Mouse (Mus musculus): ENCODE measurements around the gene Gm3138. TPM values are rescaled to one million over a fixed set of nuclear protein-coding genes. Genes with fewer than 3 reads are reported as not detected.
"Not testable (repeated sequence)": the region's sequence is repeated elsewhere in the genome, so short reads cannot be mapped to it uniquely, and the experiment has no call there.

Gene Gm3138
- polyA plus RNA-seq (2011; ENCODE audit: insufficient read depth, insufficient read length, low replicate concordance, missing spikeins), result not detected in 2 replicates

GRCm38 (mm10) chr14:4249331-4249730 is at the start of gene Gm3138:
Gene Gm3138, plus strand, starts transcription at chr14:4249631.
- no CpG with 5 or more reads among the region's 2 CpGs for WGBS
- H3K4me1 ChIP-seq (ENCODE audit: control insufficient read depth, insufficient read depth, low read length); H3K27ac ChIP-seq (ENCODE audit: control insufficient read depth, insufficient read depth, low read depth, low read length, poor library complexity); H3K4me3 ChIP-seq (replicated peaks; ENCODE audit: control insufficient read depth, low read depth, low read length): not testable (repeated sequence)

DNA sequence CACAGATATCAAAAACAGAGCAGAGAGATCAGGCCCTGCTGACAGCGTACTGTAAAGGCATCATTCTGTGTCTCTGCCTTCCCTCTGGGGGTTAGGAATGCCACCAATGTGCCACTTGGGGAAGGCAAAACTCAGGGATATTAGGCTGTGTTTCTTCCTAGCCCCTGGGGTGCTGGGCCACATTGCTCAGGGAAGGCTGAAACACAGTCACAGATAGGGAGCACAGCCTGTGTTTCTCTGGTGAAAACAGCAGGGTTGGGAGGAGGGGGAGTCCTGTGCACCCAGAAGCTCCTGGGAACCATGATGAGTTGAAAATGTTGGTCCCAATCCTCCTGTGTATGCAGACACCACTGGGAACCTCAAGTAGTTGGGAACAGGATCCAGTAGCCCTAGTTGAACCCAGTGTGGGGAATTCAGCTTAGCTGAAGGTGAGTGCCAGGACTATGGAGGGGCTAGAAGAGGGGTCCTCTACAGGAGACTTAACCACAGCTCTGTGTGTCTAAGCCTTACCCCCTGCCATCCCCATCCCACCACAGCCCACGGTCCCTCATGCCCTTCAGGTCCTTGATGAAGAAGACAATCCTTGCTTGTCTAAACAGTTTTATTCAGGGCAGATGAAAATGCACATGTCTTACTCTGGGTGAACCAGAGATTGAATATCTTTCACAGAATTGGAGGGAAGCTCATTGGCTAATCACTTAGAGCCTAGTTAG is 20.0 kb downstream of the Gm3138 start:
- H3K4me1 ChIP-seq (ENCODE audit: control insufficient read depth, insufficient read depth, low read length); H3K27ac ChIP-seq (ENCODE audit: control insufficient read depth, insufficient read depth, low read depth, low read length, poor library complexity); H3K4me3 ChIP-seq (replicated peaks; ENCODE audit: control insufficient read depth, low read depth, low read length): not testable (repeated sequence)
- 74% methylated on average over 2 of the region's 2 CpGs for WGBS

- not testable (repeated sequence) for H3K4me1 ChIP-seq (ENCODE audit: control insufficient read depth, insufficient read depth, low read length); H3K27ac ChIP-seq (ENCODE audit: control insufficient read depth, insufficient read depth, low read depth, low read length, poor library complexity); H3K4me3 ChIP-seq (replicated peaks; ENCODE audit: control insufficient read depth, low read depth, low read length)
- WGBS, result 75% methylated on average over 3 of the region's 3 CpGs
Measured at GRCm38 (mm10) chr14:4279828-4280227, 30.4 kb downstream of the Gm3138 start.

Other genes with a start within 250 kb of the Gm3138 start
- gene Gm5796, start 225.7 kb upstream of the Gm3138 start, polyA plus RNA-seq (2011; ENCODE audit: insufficient read depth, insufficient read length, low replicate concordance, missing spikeins), result not detected in 2 replicates
- gene Gm3115, start 165.5 kb upstream of the Gm3138 start, polyA plus RNA-seq (2011; ENCODE audit: insufficient read depth, insufficient read length, low replicate concordance, missing spikeins), result not detected in 2 replicates
- gene Gm8108, start 139.1 kb upstream of the Gm3138 start, polyA plus RNA-seq (2011; ENCODE audit: insufficient read depth, insufficient read length, low replicate concordance, missing spikeins), result not detected in 2 replicates
- gene Gm3127, start 84.6 kb upstream of the Gm3138 start, polyA plus RNA-seq (2011; ENCODE audit: insufficient read depth, insufficient read length, low replicate concordance, missing spikeins), result not detected in 2 replicates
- gene Gm2974, start 67.1 kb upstream of the Gm3138 start, polyA plus RNA-seq (2011; ENCODE audit: insufficient read depth, insufficient read length, low replicate concordance, missing spikeins), result not detected in 2 replicates
- not detected in 2 replicates for gene Gm3149, start 67.7 kb downstream of the Gm3138 start, polyA plus RNA-seq (2011; ENCODE audit: insufficient read depth, insufficient read length, low replicate concordance, missing spikeins)
- gene 2610042L04Rik, start 85.1 kb downstream of the Gm3138 start, polyA plus RNA-seq (2011; ENCODE audit: insufficient read depth, insufficient read length, low replicate concordance, missing spikeins), result not detected in 2 replicates
- gene Gm3159, start 147.9 kb downstream of the Gm3138 start, polyA plus RNA-seq (2011; ENCODE audit: insufficient read depth, insufficient read length, low replicate concordance, missing spikeins), result not detected in 2 replicates
- gene Gm3164, start 165.8 kb downstream of the Gm3138 start, polyA plus RNA-seq (2011; ENCODE audit: insufficient read depth, insufficient read length, low replicate concordance, missing spikeins), result not detected in 2 replicates
- not detected in 2 replicates for gene Gm3173, start 181.4 kb downstream of the Gm3138 start, polyA plus RNA-seq (2011; ENCODE audit: insufficient read depth, insufficient read length, low replicate concordance, missing spikeins)
- not detected in 2 replicates for gene Gm3182, start 232.1 kb downstream of the Gm3138 start, polyA plus RNA-seq (2011; ENCODE audit: insufficient read depth, insufficient read length, low replicate concordance, missing spikeins)